Mouse (Mus musculus) neural tube, embryonic 15.5 days (tissue): Measurements from ENCODE around the gene Phb2. TPM values are rescaled to one million over a fixed set of nuclear protein-coding genes. Genes with fewer than 3 reads are reported as not detected.
"Not testable (repeated sequence)": the region's sequence is repeated elsewhere in the genome, so short reads cannot be mapped to it uniquely, and the experiment has no call there.

Source experiments
- ATAC-seq: fragments of 200-750 bp; cut with Nextera tagmentation; 2 replicates; pipeline ENCODE4 v1.8.0; 2017; ENCODE audit warnings: mild to moderate bottlenecking, moderate TSS enrichment, moderate library complexity; ENCODE audit not compliant: low FRiP score
- H3K27ac ChIP-seq: fragments of 300-500 bp; sonication (generic); replicated peaks from 2 replicates; pipeline ENCODE4 v1.5.1; 2015; ENCODE audit warnings: mild to moderate bottlenecking, inconsistent platforms
- H3K27me3 ChIP-seq: fragments of 300-500 bp; sonication (generic); replicated peaks from 2 replicates; pipeline ENCODE4 v1.6.1; 2015; ENCODE audit warnings: inconsistent platforms
- H3K36me3 ChIP-seq: fragments of 300-500 bp; sonication (generic); 2 replicates; pipeline ENCODE4 v1.6.1; 2015; ENCODE audit warnings: inconsistent platforms
- H3K4me1 ChIP-seq: fragments of 300-500 bp; sonication (generic); 2 replicates; pipeline ENCODE4 v1.6.1; 2015; ENCODE audit warnings: inconsistent platforms
- H3K4me2 ChIP-seq: fragments of 300-500 bp; sonication (generic); 2 replicates; pipeline ENCODE4 v1.6.1; 2015; ENCODE audit warnings: inconsistent platforms, mild to moderate bottlenecking, moderate library complexity
- H3K4me3 ChIP-seq: fragments of 300-500 bp; sonication (generic); replicated peaks from 2 replicates; pipeline ENCODE4 v1.5.1; 2015; ENCODE audit warnings: mild to moderate bottlenecking, inconsistent platforms
- H3K9ac ChIP-seq: fragments of 300-500 bp; sonication (generic); replicated peaks from 2 replicates; pipeline ENCODE4 v1.6.1; 2015; ENCODE audit warnings: mild to moderate bottlenecking, inconsistent platforms
- H3K9me3 ChIP-seq: fragments of 300-500 bp; sonication (generic); replicated peaks from 2 replicates; pipeline ENCODE4 v1.6.1; 2016; ENCODE audit warnings: inconsistent platforms
- WGBS: fragments of 180-500 bp; shearing (Covaris S2); methylation state at CpG from one replicate; pipeline ENCODE4 v1.1.7; 2015; ENCODE audit warnings: mixed read lengths; 5-methylcytosine and 5-hydroxymethylcytosine counted together
- polyA plus RNA-seq: library from polyadenylated mRNA; unstranded; fragments of >200 nt; fragmentation: Nextera tagmentation; extraction: Ambion mirVana; gene quantifications from 2 replicates; pipeline ENCODE4 v1.2.1, GENCODE M21; 2015

Gene Phb2
- polyA plus RNA-seq, 1 experiment from 2014 or later = 267 TPM

DNA sequence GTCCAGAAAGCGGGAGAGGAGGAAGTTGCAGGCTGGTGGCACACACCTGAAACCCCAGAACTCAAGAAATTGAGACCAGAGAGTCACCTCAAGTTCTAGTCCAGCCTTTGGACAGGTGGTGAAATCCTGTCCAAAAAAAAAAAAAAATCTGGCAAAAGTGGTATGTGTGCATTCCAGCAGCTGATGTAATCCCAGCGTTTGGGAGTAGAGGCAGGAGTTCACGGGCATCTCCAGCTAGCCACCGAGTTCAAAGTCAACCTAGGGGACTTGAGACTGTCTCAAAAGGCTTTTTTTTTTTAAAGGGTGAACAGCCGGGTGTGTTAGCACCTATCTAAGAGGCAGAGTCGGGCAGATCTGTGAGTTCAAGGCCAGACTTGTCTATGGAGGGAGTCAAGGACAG is 36.0 kb upstream of the Phb2 start:
- Histone ChIP-seq H3K27ac (no peak overlapping the region), H3K27me3 (no peaks in the 10 kb centered on the region), H3K36me3 (peaks cover 10% of the 10 kb centered on the region; the same call in 1 of the 2 replicates), H3K4me3 (no peak overlapping the region), H3K9me3 (no peaks in the 10 kb centered on the region), H3K9ac (no peak overlapping the region), H3K4me1 (no peaks in the 10 kb centered on the region), H3K4me2 (no peak overlapping the region)
- ATAC-seq = no peak
- WGBS = 91% methylated on average over 6 of the region's 6 CpGs

DNA sequence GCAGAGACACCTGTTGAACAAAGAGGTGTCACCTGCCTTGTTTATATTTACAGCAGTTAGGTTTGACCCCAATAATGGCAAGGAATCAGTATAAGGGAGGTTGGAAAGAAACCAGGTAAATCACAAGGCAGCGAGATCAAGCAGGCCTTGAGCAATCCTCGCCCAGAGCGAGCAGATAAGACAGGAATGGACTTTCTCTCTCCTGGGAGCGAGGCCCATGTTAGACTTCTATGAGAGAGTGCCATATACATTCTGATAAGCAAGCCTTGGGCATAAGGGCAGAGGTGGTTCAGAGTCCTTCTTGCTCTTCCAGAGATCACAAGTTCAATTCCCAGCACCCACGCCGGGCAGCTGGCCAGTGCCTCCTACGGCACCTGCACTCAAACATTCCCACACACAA is 33.4 kb upstream of the Phb2 start:
- ATAC-seq = no peak
- H3K27me3 ChIP-seq = no peaks in the 10 kb centered on the region
- WGBS = 96% methylated on average over 7 of the region's 7 CpGs

DNA sequence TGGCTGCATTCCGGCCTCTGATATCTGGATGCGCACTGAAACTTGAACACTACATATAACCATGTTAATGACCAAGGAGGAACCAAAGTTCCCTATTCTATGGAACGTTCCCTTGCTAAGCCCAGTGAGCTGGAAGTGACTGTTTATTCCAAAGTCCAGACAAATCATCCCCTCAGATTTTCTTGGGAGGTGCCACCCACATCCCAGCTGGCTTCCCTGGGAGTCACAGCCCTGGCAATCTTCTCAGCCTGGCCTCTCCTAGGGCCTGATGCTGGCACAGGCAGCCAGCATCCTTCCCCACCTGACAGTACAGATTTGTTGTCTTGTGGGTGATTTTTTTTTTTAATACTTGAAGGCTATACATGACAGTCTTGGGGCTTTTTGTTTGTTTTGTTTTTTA is 32.6 kb upstream of the Phb2 start:
- Histone ChIP-seq H3K9ac (no peak overlapping the region), H3K27ac (no peak overlapping the region), H3K9me3 (no peaks in the 10 kb centered on the region), H3K36me3 (peaks cover 4% of the 10 kb centered on the region; the same call in 1 of the 2 replicates), H3K4me1 (no peaks in the 10 kb centered on the region), H3K4me3 (no peak overlapping the region), H3K27me3 (no peaks in the 10 kb centered on the region), H3K4me2 (no peak overlapping the region)
- no peak for ATAC-seq
- 89% methylated on average over 3 of the region's 3 CpGs for WGBS

More for the DNA sequence above, 33.4 kb upstream of the Phb2 start:
- no peak overlapping the region for H3K4me3 ChIP-seq
- no peak overlapping the region for H3K27ac ChIP-seq
- H3K9me3 ChIP-seq = no peaks in the 10 kb centered on the region
- no peaks in the 10 kb centered on the region for H3K4me1 ChIP-seq
- no peak overlapping the region for H3K4me2 ChIP-seq
- no peak overlapping the region for H3K9ac ChIP-seq
- H3K36me3 ChIP-seq = peaks cover 10% of the 10 kb centered on the region; the same call in 1 of the 2 replicates

DNA sequence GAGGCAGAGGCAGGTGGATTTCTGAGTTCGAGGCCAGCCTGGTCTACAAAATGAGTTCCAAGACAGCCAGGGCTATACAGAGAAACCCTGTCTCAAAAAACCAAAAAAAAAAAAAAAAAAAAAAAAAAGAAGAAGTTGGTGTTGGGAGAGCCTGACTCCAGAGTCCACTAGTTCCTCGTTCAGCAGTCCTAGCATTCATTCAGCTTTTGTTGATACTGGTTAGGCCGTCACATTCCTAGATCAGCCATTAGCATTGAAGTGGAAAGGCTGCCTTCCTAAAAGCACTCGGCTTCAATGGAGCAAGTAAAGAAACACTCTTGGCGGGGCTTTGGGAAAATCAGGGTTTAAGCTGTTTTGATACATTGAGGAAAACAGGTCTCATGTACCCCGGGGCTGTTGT is 29.8 kb upstream of the Phb2 start:
- H3K9ac ChIP-seq, H3K4me3 ChIP-seq, H3K4me2 ChIP-seq, ATAC-seq, H3K4me1 ChIP-seq, H3K27me3 ChIP-seq, H3K36me3 ChIP-seq, H3K9me3 ChIP-seq, H3K27ac ChIP-seq: not testable (repeated sequence)
- 64% methylated on average over 6 of the region's 6 CpGs for WGBS

DNA sequence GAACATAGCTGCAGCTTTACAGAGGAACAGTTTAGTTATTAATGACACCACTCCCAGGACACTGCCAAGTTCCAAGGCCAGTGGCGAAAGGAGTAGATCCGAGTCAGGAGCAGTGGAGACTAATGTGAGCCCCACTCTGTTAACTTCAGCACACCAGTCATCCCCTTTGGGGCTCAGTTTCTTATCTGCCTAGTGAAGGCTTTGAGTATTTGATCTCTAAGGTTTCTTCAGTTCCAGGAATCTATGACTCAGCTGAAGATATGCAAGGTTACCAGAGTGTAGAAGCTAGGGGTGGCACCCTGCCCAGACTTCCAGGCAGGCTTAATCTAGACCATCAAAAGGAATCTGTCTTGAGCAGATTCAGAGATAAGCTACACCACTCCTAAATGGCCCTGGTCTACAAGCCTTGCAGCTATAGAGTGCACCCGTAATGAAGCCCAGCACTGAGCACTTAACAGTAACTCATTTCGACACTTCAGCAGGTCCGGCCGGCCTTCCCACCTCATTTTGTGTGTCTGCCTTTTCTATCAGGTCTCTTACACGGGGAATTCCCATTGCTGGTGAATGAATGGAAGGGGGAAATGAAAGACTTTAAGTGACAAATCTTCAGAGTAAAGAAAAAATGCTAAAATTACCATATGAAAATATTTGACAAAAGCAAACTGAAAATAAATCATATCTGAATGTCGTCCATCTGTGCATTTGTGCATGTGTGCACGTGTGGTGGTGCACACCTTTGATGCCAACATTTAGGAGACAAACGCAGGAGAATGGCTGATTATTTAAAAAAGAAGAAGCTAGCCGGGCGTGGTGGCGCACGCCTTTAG is 28.3 kb upstream of the Phb2 start:
- Histone ChIP-seq H3K4me1 (no peaks in the 10 kb centered on the region), H3K9me3 (no peaks in the 10 kb centered on the region), H3K36me3 (no peaks in the 10 kb centered on the region), H3K4me2 (no peak overlapping the region), H3K27me3 (no peaks in the 10 kb centered on the region), H3K9ac (no peak overlapping the region), H3K4me3 (no peak overlapping the region), H3K27ac (no peak overlapping the region)
- WGBS = 82% methylated on average over 14 of the region's 14 CpGs
- ATAC-seq = no peak

DNA sequence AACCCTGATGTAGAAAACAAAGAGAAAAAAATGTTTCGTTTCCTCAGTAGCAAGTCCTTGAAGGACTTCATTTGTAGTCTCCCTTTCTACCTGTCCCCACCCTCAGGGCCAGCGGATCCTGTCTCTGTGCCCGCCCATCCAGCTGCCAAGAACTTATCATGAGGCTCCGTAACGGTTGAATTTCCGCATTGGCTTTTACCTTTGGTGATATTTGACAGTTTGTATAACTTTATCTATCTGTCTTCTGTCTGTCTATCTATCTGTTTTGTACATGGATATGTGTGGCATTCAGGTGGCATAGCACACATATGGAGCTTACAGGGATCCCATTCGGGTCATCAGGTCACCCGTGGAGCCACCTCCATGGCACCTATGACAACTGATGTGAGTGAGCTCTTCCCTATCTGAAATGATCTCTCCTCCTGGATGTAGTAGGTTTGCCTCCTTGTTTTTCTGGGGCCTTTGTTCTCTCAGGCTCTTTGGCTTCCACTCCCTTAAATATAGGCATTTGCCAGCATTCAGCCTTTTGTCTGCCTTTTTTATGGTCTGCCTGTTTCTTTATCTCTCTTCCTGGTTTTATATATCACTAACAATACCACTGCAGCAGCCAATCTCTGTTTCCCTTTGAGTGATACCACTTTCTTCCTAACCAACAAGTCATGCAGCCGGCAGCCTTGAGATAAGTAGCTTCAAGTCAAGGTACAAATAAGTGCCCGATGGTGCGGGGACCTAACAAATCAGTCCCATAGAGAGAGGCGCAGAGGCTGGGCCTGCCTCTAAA is 26.3 kb upstream of the Phb2 start:
- ATAC-seq = no peak
- 82% methylated on average over 12 of the region's 12 CpGs for WGBS
- no peak overlapping the region for H3K9ac ChIP-seq
- no peak overlapping the region for H3K4me2 ChIP-seq
- H3K27ac ChIP-seq = no peak overlapping the region
- no peak overlapping the region for H3K4me3 ChIP-seq
- H3K27me3 ChIP-seq = no peaks in the 10 kb centered on the region
- no peaks in the 10 kb centered on the region for H3K4me1 ChIP-seq
- H3K36me3 ChIP-seq = no peaks in the 10 kb centered on the region
- H3K9me3 ChIP-seq = no peaks in the 10 kb centered on the region

DNA sequence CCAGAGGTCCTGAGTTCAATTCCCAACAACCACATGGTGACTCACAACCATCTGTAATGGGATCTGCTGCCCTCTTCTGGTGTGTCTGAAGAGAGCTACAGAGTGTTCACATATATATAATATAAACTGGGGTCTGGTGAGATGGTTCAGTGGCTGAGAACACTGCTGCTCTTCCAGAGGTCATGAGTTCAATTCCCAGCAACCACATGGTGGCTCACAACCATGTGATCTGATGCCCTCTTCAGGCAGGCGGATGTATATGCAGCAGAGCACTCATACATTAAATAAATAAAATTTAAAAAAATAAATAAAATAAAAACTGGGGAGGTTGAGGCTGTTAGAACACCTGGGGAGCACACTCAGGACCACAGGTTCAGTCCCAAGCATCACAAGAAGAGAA is 25.5 kb upstream of the Phb2 start:
- not testable (repeated sequence) for H3K27me3 ChIP-seq, H3K4me3 ChIP-seq, H3K36me3 ChIP-seq, ATAC-seq, H3K4me2 ChIP-seq, H3K4me1 ChIP-seq, H3K27ac ChIP-seq, H3K9me3 ChIP-seq, H3K9ac ChIP-seq
- 85% methylated on average over 1 of the region's 1 CpGs for WGBS

DNA sequence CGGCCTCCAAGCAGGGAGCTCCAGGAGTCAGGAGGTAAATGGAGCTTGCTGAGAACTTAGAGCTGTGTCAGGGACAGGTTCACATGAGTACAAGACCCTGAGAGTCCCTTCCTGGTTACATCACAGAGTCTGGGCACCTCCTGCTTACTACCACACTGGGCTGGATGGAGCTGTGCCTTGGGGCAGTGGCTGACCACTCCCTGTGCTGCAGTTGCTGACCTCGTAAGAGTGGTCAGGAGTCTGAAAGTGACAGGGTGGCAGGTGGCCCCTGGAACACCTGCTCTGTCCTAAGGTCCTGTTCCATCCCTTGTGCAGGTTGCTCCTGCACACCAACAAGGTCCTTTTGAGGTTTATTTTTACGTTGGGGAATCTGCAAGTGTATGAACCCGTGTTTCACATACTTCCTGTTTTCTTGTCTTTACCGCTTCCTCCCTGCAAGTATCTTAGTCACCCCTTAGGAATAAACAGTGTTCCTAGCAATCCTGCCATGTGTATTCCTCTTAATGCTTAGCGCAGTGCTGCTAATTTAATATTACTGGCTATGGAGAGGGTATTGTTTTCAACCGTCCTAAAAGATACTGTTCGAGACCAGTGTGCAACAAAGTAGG is 23.9 kb upstream of the Phb2 start:
- 87% methylated on average over 8 of the region's 8 CpGs for WGBS
- ATAC-seq = no peak; the same call in 1 of the 2 replicates
- no peak overlapping the region for H3K4me3 ChIP-seq

DNA sequence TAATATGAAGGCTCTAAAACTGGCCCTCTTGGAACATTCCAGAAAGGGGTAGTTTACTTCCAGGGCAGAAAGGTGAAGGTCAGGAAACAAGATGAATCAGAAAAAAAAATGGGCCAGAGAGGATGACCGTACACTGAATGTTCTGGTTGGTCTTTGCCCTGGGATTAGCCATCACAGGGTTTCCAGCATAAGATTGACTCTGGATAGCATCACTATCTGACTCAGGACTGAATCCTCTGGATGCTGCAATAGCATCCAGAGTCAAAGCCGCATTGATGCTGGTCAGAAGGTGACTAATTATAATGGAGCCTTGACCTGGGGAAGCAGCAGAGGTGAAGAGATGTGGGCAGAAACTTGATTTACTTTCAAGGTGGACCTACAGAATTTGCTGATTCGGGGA is 23.1 kb upstream of the Phb2 start:
- WGBS = 99% methylated on average over 3 of the region's 3 CpGs
- Histone ChIP-seq H3K9me3 (no peaks in the 10 kb centered on the region), H3K4me1 (peaks cover 5% of the 10 kb centered on the region), H3K4me2 (no peak overlapping the region), H3K27me3 (no peaks in the 10 kb centered on the region), H3K36me3 (no peaks in the 10 kb centered on the region), H3K9ac (no peak overlapping the region), H3K4me3 (no peak overlapping the region), H3K27ac (no peak overlapping the region)
- no peak for ATAC-seq

More for the DNA sequence above, 23.9 kb upstream of the Phb2 start:
- H3K4me2 ChIP-seq = no peak overlapping the region
- H3K36me3 ChIP-seq = no peaks in the 10 kb centered on the region
- H3K27ac ChIP-seq = no peak overlapping the region
- H3K9ac ChIP-seq = no peak overlapping the region
- H3K4me1 ChIP-seq = no peaks in the 10 kb centered on the region
- no peaks in the 10 kb centered on the region for H3K27me3 ChIP-seq
- no peaks in the 10 kb centered on the region for H3K9me3 ChIP-seq

DNA sequence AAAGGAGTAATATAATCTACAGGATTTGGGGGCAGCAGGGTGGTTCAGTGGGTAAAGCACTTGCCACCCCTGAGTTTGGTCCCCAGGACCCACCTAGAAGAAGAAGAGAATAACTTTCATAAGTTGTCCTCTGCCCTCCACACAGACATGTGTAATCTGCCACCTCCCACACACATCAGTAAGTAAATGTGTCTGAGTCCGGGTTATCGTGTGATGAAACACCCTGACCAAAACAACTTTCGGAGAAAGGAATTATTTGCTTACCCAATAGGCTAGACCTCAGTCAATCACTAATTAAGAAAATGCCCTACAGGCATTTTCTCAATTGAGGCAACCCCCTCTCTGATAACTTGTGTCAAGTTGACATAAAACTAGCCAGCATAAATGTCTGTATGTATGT is 21.6 kb upstream of the Phb2 start:
- no peak for ATAC-seq
- H3K9me3 ChIP-seq = no peaks in the 10 kb centered on the region
- 93% methylated on average over 3 of the region's 3 CpGs for WGBS

DNA sequence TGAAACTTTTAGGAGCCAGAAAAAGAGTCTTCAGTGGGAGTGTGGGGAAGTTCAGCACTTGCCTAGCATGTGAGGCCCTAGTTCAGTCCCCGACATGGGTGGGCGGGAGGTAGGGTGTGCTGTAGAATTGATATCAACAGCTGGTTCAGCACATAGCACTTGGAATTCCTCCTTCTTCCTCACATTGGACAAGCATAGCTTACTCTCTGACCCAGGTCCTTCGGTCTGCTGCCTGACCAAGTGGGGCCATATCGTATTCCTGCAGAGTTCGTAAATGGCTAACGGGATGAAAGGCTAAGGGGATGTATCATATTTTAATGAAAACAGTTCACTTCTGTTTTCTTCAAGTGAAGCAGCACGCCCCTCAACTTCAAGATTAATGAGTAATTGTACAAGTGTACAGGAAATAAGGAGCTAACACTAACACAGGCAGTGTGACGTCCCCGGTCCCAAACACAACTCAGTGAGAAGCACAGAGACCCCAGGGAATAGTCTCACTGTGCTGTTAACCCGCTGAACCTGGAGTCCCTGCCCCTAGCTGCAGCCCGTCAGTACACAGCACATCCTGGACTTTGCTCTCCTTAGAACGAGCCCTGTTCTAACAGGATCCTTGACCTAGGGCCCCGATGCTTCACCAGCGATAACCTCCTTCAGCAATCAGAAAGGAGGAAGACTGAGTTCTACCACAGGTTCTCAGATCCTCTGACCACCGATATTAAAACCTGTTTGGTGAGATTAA is 18.7 kb upstream of the Phb2 start:
- Histone ChIP-seq H3K4me2 (no peak overlapping the region), H3K9ac (no peak overlapping the region), H3K4me1 (peaks cover 13% of the 10 kb centered on the region), H3K27me3 (no peaks in the 10 kb centered on the region), H3K36me3 (peaks cover 4% of the 10 kb centered on the region; the same call in 1 of the 2 replicates), H3K27ac (0 out of 2 replicates have a peak overlapping the region, but pooled peaks have one; percentile 15), H3K9me3 (no peaks in the 10 kb centered on the region), H3K4me3 (no peak overlapping the region)
- WGBS = 84% methylated on average over 15 of the region's 15 CpGs
- no peak for ATAC-seq

More for the DNA sequence above, 21.6 kb upstream of the Phb2 start:
- Histone ChIP-seq H3K4me2 (no peak overlapping the region), H3K27ac (no peak overlapping the region), H3K4me1 (peaks cover 13% of the 10 kb centered on the region), H3K4me3 (no peak overlapping the region), H3K9ac (no peak overlapping the region), H3K27me3 (no peaks in the 10 kb centered on the region), H3K36me3 (no peaks in the 10 kb centered on the region)
